Mouse (Mus musculus) T-helper 1 cell (primary cell): ENCODE results near the gene Gm3460.
"Not testable (repeated sequence)": the region's sequence is repeated elsewhere in the genome, so short reads cannot be mapped to it uniquely, and the experiment has no call there.

Experiments
- in situ Hi-C: fragments of 300-600 bp; cut with MboI, MseI; formaldehyde crosslinking; loops from one replicate; pipeline ENCODE4 v1.15.1; 2025; ENCODE audit warnings: high pct_unique_total_duplicates

Gm3460 gene

DNA sequence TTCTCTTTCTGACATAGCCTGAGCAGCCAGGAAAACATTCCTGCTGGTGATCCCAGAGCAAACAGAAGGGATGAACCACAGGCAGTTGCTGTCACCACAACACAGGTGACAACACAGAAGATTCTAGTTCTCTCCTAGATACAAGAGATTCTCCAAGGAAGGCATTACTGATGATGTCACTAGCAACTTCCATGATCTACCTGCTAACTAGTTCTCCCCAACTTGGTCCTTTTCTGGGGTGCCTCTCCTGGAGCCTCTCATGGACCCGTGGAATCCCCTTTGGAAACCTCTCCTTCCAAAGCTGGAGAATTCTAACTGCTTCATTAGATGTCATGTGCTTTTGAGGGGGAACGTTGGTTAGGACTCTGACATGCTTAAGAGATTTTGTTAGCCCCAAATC is at the start of gene Gm3460:
Gene Gm3460 (minus strand): TSS at position 101 of the 400 bp plus-strand sequence.
- in situ Hi-C loops, result loop anchor here (25.0 kb wide), 1 partner anchor 690 kb away; the partner anchor contains the start of gene Gm3739

DNA sequence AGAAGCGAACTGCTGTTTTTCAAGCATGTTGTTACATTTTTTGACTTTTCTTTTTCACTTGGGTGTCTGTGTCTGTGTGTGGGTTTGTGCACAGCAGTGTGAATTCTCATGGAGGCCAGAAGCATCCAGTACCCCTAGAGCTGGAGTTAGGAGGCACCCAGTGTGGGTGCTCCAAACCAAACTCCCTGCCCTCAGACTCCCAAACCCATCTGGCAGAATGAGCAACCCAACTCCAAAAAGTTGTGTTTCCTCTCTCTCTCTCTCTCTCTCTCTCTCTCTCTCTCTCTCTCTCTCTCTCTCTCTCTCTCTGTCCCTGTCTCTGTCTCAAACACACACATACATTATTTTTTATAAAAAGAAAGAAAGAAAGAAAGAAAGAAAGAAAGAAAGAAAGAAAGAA is 15.8 kb downstream of the Gm3460 start:
- in situ Hi-C loops, result loop anchor here (5.0 to 25.0 kb wide), 2 partner anchors 706 to 1604 kb away; partner anchors contain the start of gene Gm3739

DNA sequence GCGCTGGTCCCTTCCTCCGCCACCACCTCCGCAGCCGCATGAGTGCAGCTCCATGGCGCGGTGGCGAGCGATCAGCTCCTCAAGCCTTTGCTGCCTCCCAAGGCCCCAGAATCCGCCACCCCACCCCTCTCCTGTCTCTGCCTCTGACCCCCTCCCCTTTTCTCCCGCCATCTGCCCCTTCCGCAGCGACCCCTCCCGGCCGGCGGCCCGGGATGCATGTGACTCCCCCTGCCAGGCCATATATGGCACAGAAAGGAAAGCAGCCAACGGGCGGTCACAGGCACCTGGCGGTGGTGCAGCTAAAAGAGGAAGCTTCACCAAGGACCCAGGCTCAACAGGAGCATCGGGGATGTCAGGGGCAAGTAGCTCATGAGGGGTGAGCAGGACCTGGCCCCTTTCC is 17.2 kb downstream of the Gm3460 start:
- in situ Hi-C loops, result loop anchor here (5.0 to 25.0 kb wide), 2 partner anchors 707 to 1603 kb away; partner anchors contain the start of gene Gm3739

DNA sequence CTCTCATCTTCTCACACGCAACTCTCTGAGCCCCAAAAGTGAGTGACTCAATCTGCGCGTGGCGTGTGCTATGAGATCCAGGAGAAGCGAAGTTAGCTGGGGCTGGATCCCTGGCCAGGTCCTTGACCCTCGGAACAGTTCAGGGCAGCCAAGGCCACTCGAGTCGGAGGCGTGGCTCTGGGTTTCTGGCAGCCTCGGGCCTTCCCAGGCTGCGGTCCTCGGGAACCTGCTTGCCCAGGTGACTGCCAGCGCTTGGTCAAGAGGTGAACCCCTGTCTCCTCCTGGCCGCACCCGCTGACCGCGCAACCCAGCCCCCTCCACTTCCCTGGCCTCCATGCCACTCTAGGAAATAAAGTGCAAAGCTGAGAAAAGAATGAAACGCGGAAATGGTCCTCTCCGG is 17.7 kb downstream of the Gm3460 start:
- in situ Hi-C loops, result loop anchor here (25.0 kb wide), 1 partner anchor 708 kb away; the partner anchor contains the start of gene Gm3739

DNA sequence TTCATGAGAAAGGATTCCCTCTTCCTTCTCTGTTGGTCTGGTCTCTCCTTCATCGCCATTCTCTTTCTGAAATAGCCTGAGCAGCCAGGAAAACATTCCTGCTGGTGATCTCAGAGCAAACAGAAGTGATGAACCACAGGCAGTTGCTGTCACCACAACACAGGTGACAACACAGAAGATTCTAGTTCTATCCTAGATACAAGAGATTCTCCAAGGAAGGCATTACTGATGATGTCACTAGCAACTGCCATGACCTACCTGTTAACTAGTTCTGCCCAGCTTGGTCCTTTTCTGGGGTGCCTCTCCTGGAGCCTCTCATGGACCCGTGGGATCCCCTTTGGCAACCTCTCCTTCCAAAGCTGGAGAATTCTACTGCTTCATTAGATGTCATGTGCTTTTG is 31.7 kb downstream of the Gm3460 start, which contains the start of gene Gm3629:
Gene Gm3629 (minus strand): TSS at position 101 of the 400 bp plus-strand sequence.
- in situ Hi-C loops, result not testable (repeated sequence)
